Mouse (Mus musculus): ENCODE measurements at regions not wholly inside any gene's neighbourhood (a gene's known extent, or its start where the extent isn't known, plus 50 kb on each side); places are given as distances from the start of the nearest gene placed in this dataset.

GRCm38 (mm10) chr5:146675006-146675886 is 90.2 kb upstream of the Gpr12 start:
- TF ChIP-seq CTCF (IDR thresholded peaks at IDR 0.05; ENCODE audit: extremely low read depth, insufficient read depth, low read length) (peak; percentile 96), POLR2A (IDR thresholded peaks at IDR 0.05; ENCODE audit: extremely low read depth, insufficient read depth, low read length) (no peak)
- Histone ChIP-seq H3K27ac (ENCODE audit: insufficient read depth, low read length) (no peak overlapping the region), H3K4me1 (ENCODE audit: control insufficient read depth, insufficient read depth, low read length) (no peaks in the 10 kb centered on the region), H3K4me3 (ENCODE audit: insufficient read depth, low read length) (no peak overlapping the region)

GRCm38 (mm10) chr5:146661751-146662150 is 76.7 kb upstream of the Gpr12 start:
- H3K4me3 ChIP-seq (ENCODE audit: insufficient read depth, low read length) = no peak overlapping the region
- H3K27ac ChIP-seq (ENCODE audit: insufficient read depth, low read length) = no peak overlapping the region

GRCm38 (mm10) chr5:146657228-146657627 is 72.2 kb upstream of the Gpr12 start:
- Histone ChIP-seq H3K27ac (ENCODE audit: insufficient read depth, low read length) (no peak overlapping the region), H3K4me3 (ENCODE audit: insufficient read depth, low read length) (no peak overlapping the region), H3K4me1 (ENCODE audit: control insufficient read depth, insufficient read depth, low read length) (peaks cover 3% of the 10 kb centered on the region; the same call in 1 of the 2 replicates)
- TF ChIP-seq CTCF (IDR thresholded peaks at IDR 0.05; ENCODE audit: extremely low read depth, insufficient read depth, low read length) = no peak
- no peak for TF ChIP-seq POLR2A (IDR thresholded peaks at IDR 0.05; ENCODE audit: extremely low read depth, insufficient read depth, low read length)

More at GRCm38 (mm10) chr5:146661751-146662150, 76.7 kb upstream of the Gpr12 start:
- H3K4me1 ChIP-seq (ENCODE audit: control insufficient read depth, insufficient read depth, low read length) = no peaks in the 10 kb centered on the region
- TF ChIP-seq CTCF (IDR thresholded peaks at IDR 0.05; ENCODE audit: extremely low read depth, insufficient read depth, low read length) (no peak), POLR2A (IDR thresholded peaks at IDR 0.05; ENCODE audit: extremely low read depth, insufficient read depth, low read length) (no peak)

GRCm38 (mm10) chr5:146655394-146655793 is 70.4 kb upstream of the Gpr12 start:
- no peak overlapping the region for H3K4me3 ChIP-seq (ENCODE audit: insufficient read depth, low read length)
- H3K27ac ChIP-seq (ENCODE audit: insufficient read depth, low read length) = no peak overlapping the region
- no peak for TF ChIP-seq POLR2A (IDR thresholded peaks at IDR 0.05; ENCODE audit: extremely low read depth, insufficient read depth, low read length)
- TF ChIP-seq CTCF (IDR thresholded peaks at IDR 0.05; ENCODE audit: extremely low read depth, insufficient read depth, low read length) = no peak
- H3K4me1 ChIP-seq (ENCODE audit: control insufficient read depth, insufficient read depth, low read length) = peaks cover 3% of the 10 kb centered on the region; the same call in 1 of the 2 replicates

- H3K4me3 ChIP-seq (ENCODE audit: insufficient read depth, low read length) = no peak overlapping the region
- peaks cover 3% of the 10 kb centered on the region; the same call in 1 of the 2 replicates for H3K4me1 ChIP-seq (ENCODE audit: control insufficient read depth, insufficient read depth, low read length)
- TF ChIP-seq POLR2A (IDR thresholded peaks at IDR 0.05; ENCODE audit: extremely low read depth, insufficient read depth, low read length) (peak; percentile 27; the same call in 1 of the 2 replicates), CTCF (IDR thresholded peaks at IDR 0.05; ENCODE audit: extremely low read depth, insufficient read depth, low read length) (no peak)
- H3K27ac ChIP-seq (ENCODE audit: insufficient read depth, low read length) = peak overlapping the region; percentile 69
Observed at GRCm38 (mm10) chr5:146653686-146654450, 68.8 kb upstream of the Gpr12 start.

GRCm38 (mm10) chr5:146652874-146653273 is 67.8 kb upstream of the Gpr12 start:
- H3K4me3 ChIP-seq (ENCODE audit: insufficient read depth, low read length) = no peak overlapping the region
- H3K4me1 ChIP-seq (ENCODE audit: control insufficient read depth, insufficient read depth, low read length) = peaks cover 3% of the 10 kb centered on the region; the same call in 1 of the 2 replicates
- TF ChIP-seq CTCF (IDR thresholded peaks at IDR 0.05; ENCODE audit: extremely low read depth, insufficient read depth, low read length) (no peak), POLR2A (IDR thresholded peaks at IDR 0.05; ENCODE audit: extremely low read depth, insufficient read depth, low read length) (no peak)
- H3K27ac ChIP-seq (ENCODE audit: insufficient read depth, low read length) = no peak overlapping the region

- peaks cover 3% of the 10 kb centered on the region; the same call in 1 of the 2 replicates for H3K4me1 ChIP-seq (ENCODE audit: control insufficient read depth, insufficient read depth, low read length)
- no peak overlapping the region for H3K4me3 ChIP-seq (ENCODE audit: insufficient read depth, low read length)
- no peak for TF ChIP-seq POLR2A (IDR thresholded peaks at IDR 0.05; ENCODE audit: extremely low read depth, insufficient read depth, low read length)
- TF ChIP-seq CTCF (IDR thresholded peaks at IDR 0.05; ENCODE audit: extremely low read depth, insufficient read depth, low read length) = no peak
- H3K27ac ChIP-seq (ENCODE audit: insufficient read depth, low read length) = no peak overlapping the region
Observed at GRCm38 (mm10) chr5:146648519-146649060, 63.6 kb upstream of the Gpr12 start.

- no peak overlapping the region for H3K4me3 ChIP-seq (ENCODE audit: insufficient read depth, low read length)
- H3K27ac ChIP-seq (ENCODE audit: insufficient read depth, low read length) = no peak overlapping the region
- H3K4me1 ChIP-seq (ENCODE audit: control insufficient read depth, insufficient read depth, low read length) = peaks cover 1% of the 10 kb centered on the region; the same call in 1 of the 2 replicates
- TF ChIP-seq CTCF (IDR thresholded peaks at IDR 0.05; ENCODE audit: extremely low read depth, insufficient read depth, low read length) (no peak), POLR2A (IDR thresholded peaks at IDR 0.05; ENCODE audit: extremely low read depth, insufficient read depth, low read length) (no peak)
Observed at GRCm38 (mm10) chr5:146647628-146648380, 62.8 kb upstream of the Gpr12 start.

All from cortical plate, adult 2 months (tissue).